Mouse (Mus musculus): ENCODE measurements around the gene Ccdc12. TPM values are rescaled to one million over a fixed set of nuclear protein-coding genes. Genes with fewer than 3 reads are reported as not detected.

Ccdc12 gene
- polyA plus RNA-seq, 1 experiment from 2014 or later: 113 TPM

- H3K9me3 ChIP-seq (replicated peaks): no peaks in the 10 kb centered on the region
- no peaks in the 10 kb centered on the region for H3K4me1 ChIP-seq
- no peak overlapping the region for H3K9ac ChIP-seq
- no peak for ATAC-seq (ENCODE audit: low FRiP score)
- H3K4me2 ChIP-seq (replicated peaks): no peak overlapping the region
- H3K36me3 ChIP-seq: no peaks in the 10 kb centered on the region
- H3K27ac ChIP-seq: no peak overlapping the region
- no peak overlapping the region for H3K4me3 ChIP-seq
- peaks cover 5% of the 10 kb centered on the region; the same call in 1 of the 2 replicates for H3K27me3 ChIP-seq
- WGBS: 89% methylated on average over 4 of the region's 4 CpGs
Observed at GRCm38 (mm10) chr9:110753773-110754172, 97.5 kb downstream of the Ccdc12 start.

GRCm38 (mm10) chr9:110757816-110758215 lies 101.5 kb downstream of the Ccdc12 start:
- ATAC-seq (ENCODE audit: low FRiP score): no peak
- no peak overlapping the region for H3K4me3 ChIP-seq
- no peak overlapping the region for H3K27ac ChIP-seq
- H3K27me3 ChIP-seq: no peaks in the 10 kb centered on the region; the same call in 1 of the 2 replicates
- H3K4me1 ChIP-seq: no peaks in the 10 kb centered on the region
- no peak overlapping the region for H3K4me2 ChIP-seq (replicated peaks)
- no peaks in the 10 kb centered on the region for H3K36me3 ChIP-seq
- no peaks in the 10 kb centered on the region for H3K9me3 ChIP-seq (replicated peaks)
- no peak overlapping the region for H3K9ac ChIP-seq
- WGBS: 89% methylated on average over 5 of the region's 5 CpGs

- no peak for ATAC-seq (ENCODE audit: low FRiP score)
- no peak overlapping the region for H3K4me2 ChIP-seq (replicated peaks)
- no peaks in the 10 kb centered on the region; the same call in 1 of the 2 replicates for H3K27me3 ChIP-seq
- no peak overlapping the region for H3K9ac ChIP-seq
- H3K27ac ChIP-seq: no peak overlapping the region
- H3K36me3 ChIP-seq: no peaks in the 10 kb centered on the region
- WGBS: 79% methylated on average over 8 of the region's 8 CpGs
- H3K9me3 ChIP-seq (replicated peaks): no peaks in the 10 kb centered on the region
- no peaks in the 10 kb centered on the region for H3K4me1 ChIP-seq
- H3K4me3 ChIP-seq: no peak overlapping the region
Observed at GRCm38 (mm10) chr9:110758605-110759004, 102.3 kb downstream of the Ccdc12 start.

- ATAC-seq (ENCODE audit: low FRiP score): no peak
- Histone ChIP-seq H3K4me3 (no peak overlapping the region), H3K4me2 (replicated peaks) (no peak overlapping the region), H3K4me1 (no peaks in the 10 kb centered on the region), H3K27me3 (no peaks in the 10 kb centered on the region; the same call in 1 of the 2 replicates), H3K27ac (no peak overlapping the region), H3K9me3 (replicated peaks) (no peaks in the 10 kb centered on the region), H3K9ac (no peak overlapping the region), H3K36me3 (no peaks in the 10 kb centered on the region)
- WGBS: 69% methylated on average over 2 of the region's 2 CpGs
Observed at GRCm38 (mm10) chr9:110759265-110759664, 103.0 kb downstream of the Ccdc12 start.

GRCm38 (mm10) chr9:110760886-110761285 lies 104.6 kb downstream of the Ccdc12 start:
- Histone ChIP-seq H3K4me2 (replicated peaks) (no peak overlapping the region), H3K4me3 (no peak overlapping the region), H3K9ac (no peak overlapping the region), H3K36me3 (no peaks in the 10 kb centered on the region), H3K27me3 (no peaks in the 10 kb centered on the region; the same call in 1 of the 2 replicates), H3K4me1 (no peaks in the 10 kb centered on the region), H3K27ac (no peak overlapping the region), H3K9me3 (replicated peaks) (no peaks in the 10 kb centered on the region)
- 87% methylated on average over 8 of the region's 8 CpGs for WGBS
- ATAC-seq (ENCODE audit: low FRiP score): no peak

Small RNAs within 50 kb of the gene (microRNA-seq; reads per million reads assigned to microRNA genes)
- not detected for gene Mir8107

Other genes with a start within 250 kb of the Ccdc12 start
- 22.5 and 23.6 TPM in 2 replicates for gene Ptpn23, start 248.3 kb upstream of the Ccdc12 start, polyA plus RNA-seq (2016; fragmentation: Nextera tagmentation; extraction: Ambion mirVana)
- gene Ngp, start 236.8 kb upstream of the Ccdc12 start, polyA plus RNA-seq (2016; fragmentation: Nextera tagmentation; extraction: Ambion mirVana): 2.9 and 4.1 TPM in 2 replicates
- 13.5 and 13.8 TPM in 2 replicates for gene Klhl18, start 179.8 kb upstream of the Ccdc12 start, polyA plus RNA-seq (2016; fragmentation: Nextera tagmentation; extraction: Ambion mirVana)
- gene Kif9, start 179.5 kb upstream of the Ccdc12 start, polyA plus RNA-seq (2016; fragmentation: Nextera tagmentation; extraction: Ambion mirVana): 3.7 and 5.3 TPM in 2 replicates
- gene Setd2, start 123.9 kb upstream of the Ccdc12 start, polyA plus RNA-seq (2016; fragmentation: Nextera tagmentation; extraction: Ambion mirVana): 48.7 and 49.7 TPM in 2 replicates
- 39.0 and 45.2 TPM in 2 replicates for gene Nradd, start 32.1 kb upstream of the Ccdc12 start, polyA plus RNA-seq (2016; fragmentation: Nextera tagmentation; extraction: Ambion mirVana)
- gene Nbeal2, start 2.3 kb upstream of the Ccdc12 start, polyA plus RNA-seq (2016; fragmentation: Nextera tagmentation; extraction: Ambion mirVana): 1.8 and 2.1 TPM in 2 replicates
- 2.0 TPM in 2 replicates for gene Myl3, start 85.4 kb downstream of the Ccdc12 start, polyA plus RNA-seq (2016; fragmentation: Nextera tagmentation; extraction: Ambion mirVana)
- gene Pth1r, start 90.6 kb downstream of the Ccdc12 start, polyA plus RNA-seq (2016; fragmentation: Nextera tagmentation; extraction: Ambion mirVana): 44.3 and 52.4 TPM in 2 replicates
- not detected in 2 replicates for gene Prss42, start 141.7 kb downstream of the Ccdc12 start, polyA plus RNA-seq (2016; fragmentation: Nextera tagmentation; extraction: Ambion mirVana)
- not detected in 2 replicates for gene Prss44, start 157.5 kb downstream of the Ccdc12 start, polyA plus RNA-seq (2016; fragmentation: Nextera tagmentation; extraction: Ambion mirVana)
- gene Prss43, start 170.2 kb downstream of the Ccdc12 start, polyA plus RNA-seq (2016; fragmentation: Nextera tagmentation; extraction: Ambion mirVana): not detected in 2 replicates
- gene Prss45, start 178.1 kb downstream of the Ccdc12 start, polyA plus RNA-seq (2016; fragmentation: Nextera tagmentation; extraction: Ambion mirVana): not detected in 2 replicates
- not detected in 2 replicates for gene Prss46, start 188.0 kb downstream of the Ccdc12 start, polyA plus RNA-seq (2016; fragmentation: Nextera tagmentation; extraction: Ambion mirVana)
- gene Prss50, start 201.5 kb downstream of the Ccdc12 start, polyA plus RNA-seq (2016; fragmentation: Nextera tagmentation; extraction: Ambion mirVana): 0.26 TPM in 1 of 2 replicates, not detected in the other
- gene Als2cl, start 223.4 kb downstream of the Ccdc12 start, polyA plus RNA-seq (2016; fragmentation: Nextera tagmentation; extraction: Ambion mirVana): 1.5 and 1.9 TPM in 2 replicates
- 1.1 and 1.2 TPM in 2 replicates for gene Tmie, start 223.6 kb downstream of the Ccdc12 start, polyA plus RNA-seq (2016; fragmentation: Nextera tagmentation; extraction: Ambion mirVana)

Data from hindbrain, embryonic 12.5 days (tissue).